8 mouse cellular contexts compared by ENCODE assay signal in the genomic region with DNA sequence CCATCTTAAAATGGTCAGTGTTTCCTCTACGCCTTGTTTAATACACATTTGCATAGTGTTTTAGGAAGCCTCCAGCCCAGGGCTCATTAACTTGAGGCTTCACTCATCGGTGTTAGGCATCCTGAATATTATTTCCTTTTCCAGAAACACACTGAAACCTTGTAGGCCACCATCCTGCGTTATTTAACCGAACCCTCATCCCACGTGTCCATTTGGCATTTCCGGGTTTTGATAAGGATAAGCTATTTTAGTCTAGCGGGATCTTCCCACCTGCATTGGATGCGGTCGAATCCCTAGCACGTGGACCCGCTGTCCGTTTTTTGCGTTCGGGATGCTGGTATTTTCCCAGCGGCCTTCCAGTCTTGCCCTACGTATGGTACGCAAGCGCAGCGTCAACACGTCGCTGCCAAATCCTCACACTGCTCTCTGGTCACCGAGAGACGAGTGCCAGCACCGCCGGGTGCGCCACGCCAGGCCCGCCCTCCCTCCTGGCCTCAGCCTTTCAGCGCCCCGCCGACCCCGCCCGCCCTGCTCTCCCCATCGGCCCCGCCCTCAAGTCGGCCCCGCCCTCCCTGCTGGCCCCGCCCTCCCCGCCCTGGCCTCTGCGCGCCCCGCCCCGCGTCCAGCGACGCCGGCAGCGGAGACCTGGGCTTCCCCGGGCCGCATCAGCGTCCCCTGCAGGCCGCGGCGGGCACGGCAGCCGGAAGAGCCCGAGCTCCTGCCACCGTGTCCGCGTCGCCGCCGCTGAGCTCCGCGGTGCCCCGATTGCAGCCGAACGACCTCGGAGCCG. TPM values are rescaled to one million over a fixed set of nuclear protein-coding genes. Genes with fewer than 3 reads are reported as not detected.
A peak's percentile ranks its signal among the peaks of the same experiment; 100 is the strongest.
DNase-seq lines count a peak whose midpoint lies in the region; ATAC-seq and TF ChIP-seq lines count a peak whose summit lies in the region.

Gene Fam160b1 (plus strand): TSS at position 340 of the 790 bp plus-strand sequence.

- DNase-seq in ZHBTc4 (ENCODE audit: low read depth, low spot score): peak; percentile 97
- peak; percentile 97 for DNase-seq in gastrocnemius, adult 2 months
- DNase-seq in hindbrain, postnatal 0 days (ENCODE audit: low spot score): peak; percentile 96
- DNase-seq in left cerebral cortex, adult 8-10 months (ENCODE audit: low spot score in 2 of 2): peak; percentile 85 to 91
- peak; percentile 93 to 95 for DNase-seq in right cerebral cortex, postnatal 10 days (ENCODE audit: low spot score in 2 of 2)
- DNase-seq in urinary bladder, postnatal 25 days (ENCODE audit: low spot score): peak; percentile 94

- no peaks in the 10 kb centered on the region for H3K9me3 ChIP-seq in hindbrain, postnatal 0 days (ENCODE audit: low read length)
- H3K9me3 ChIP-seq in megakaryocyte, embryonic 14.5 days: no peaks in the 10 kb centered on the region

- H3K9ac ChIP-seq in hindbrain, postnatal 0 days (replicated peaks; ENCODE audit: low read length): peak within 1 kb of the TSS; percentile 100

- peak; percentile 68 for ATAC-seq in common myeloid progenitor, adult 5-6 weeks (replicated peaks; ENCODE audit: low read depth, poor library complexity, severe bottlenecking)
- ATAC-seq in hindbrain, postnatal 0 days: peak; percentile 95

- WGBS in hindbrain, postnatal 0 days: 1% methylated on average over 47 of the region's 70 CpGs

- intact Hi-C loops in gastrocnemius, adult 2 months (cut with DNase I): loop anchor here (10.0 kb wide), 1 partner anchor 546 kb away; no protein-coding TSS in a partner anchor

- peaks cover 28% of the 10 kb centered on the region for H3K4me1 ChIP-seq in hindbrain, postnatal 0 days (ENCODE audit: insufficient read depth, low read length)
- H3K4me1 ChIP-seq in megakaryocyte, embryonic 14.5 days: peaks cover 75% of the 10 kb centered on the region

- H3K4me3 ChIP-seq in gastrocnemius, adult 2 months: peak within 1 kb of the TSS; percentile 90
- H3K4me3 ChIP-seq in hindbrain, postnatal 0 days (ENCODE audit: low read length): peak within 1 kb of the TSS; percentile 98
- H3K4me3 ChIP-seq in megakaryocyte, embryonic 14.5 days (replicated peaks): peak within 1 kb of the TSS; percentile 99

- H3K27ac ChIP-seq in gastrocnemius, adult 2 months: peak within 1 kb of the TSS; percentile 98
- peak within 1 kb of the TSS; percentile 97 for H3K27ac ChIP-seq in hindbrain, postnatal 0 days

- H3K4me2 ChIP-seq in hindbrain, postnatal 0 days (ENCODE audit: low read depth, low read length): peak within 1 kb of the TSS; percentile 64

- H3K36me3 ChIP-seq in hindbrain, postnatal 0 days (ENCODE audit: insufficient read depth, low read length): no peaks in the 10 kb centered on the region
- H3K36me3 ChIP-seq in megakaryocyte, embryonic 14.5 days (replicated peaks; ENCODE audit: low read length): peaks cover 3% of the 10 kb centered on the region

- peak; percentile 83 for TF ChIP-seq CTCF in gastrocnemius, adult 2 months (IDR thresholded peaks at IDR 0.05)
- TF ChIP-seq CTCF in hindbrain, postnatal 0 days (IDR thresholded peaks at IDR 0.05; ENCODE audit: low read depth): peak; percentile 54

- no peaks in the 10 kb centered on the region for H3K27me3 ChIP-seq in hindbrain, postnatal 0 days (ENCODE audit: insufficient read depth, low read length)
- H3K27me3 ChIP-seq in megakaryocyte, embryonic 14.5 days (replicated peaks): no peaks in the 10 kb centered on the region

RNA-seq across cellular contexts. Expression of gene Fam160b1, which starts in this region (rescaled TPM):
- 17.1 and 22.4 TPM in 2 replicates for total RNA-seq in common myeloid progenitor, adult 5-6 weeks (2017)
- 10 to 100 TPM; 12.0 to 17.4 TPM for total RNA-seq in gastrocnemius, adult 2 months (2021)
- total RNA-seq in hindbrain, postnatal 0 days (2014; rRNA removed): 18.2 and 19.7 TPM in 2 replicates
- polyA plus RNA-seq in hindbrain, postnatal 0 days (2015; fragmentation: Nextera tagmentation; extraction: Ambion mirVana): 10.9 and 11.2 TPM in 2 replicates
- total RNA-seq in left cerebral cortex, adult 8-10 months (2022): 10 to 100 TPM; 23.6 to 24.7 (median 24.1) TPM
- 2.9 TPM in 2 replicates for polyA plus RNA-seq in megakaryocyte, embryonic 14.5 days (2012; ENCODE audit: insufficient read depth, low replicate concordance)

Comparison
In these comparisons a context has a peak if more than half of its experiments do, and no peak if none do; other contexts are left out.
1. Peak in every context shown above with its lines: DNase-seq, ATAC-seq, H3K4me3 ChIP-seq and H3K27ac ChIP-seq.